Mouse (Mus musculus) cerebellum, postnatal 25 days (tissue): ENCODE measurements around the gene Ets2.
"Not testable (repeated sequence)": the region's sequence is repeated elsewhere in the genome, so short reads cannot be mapped to it uniquely, and the experiment has no call there.

Source experiments
- DNase-seq, 2 experiments: peaks; one replicate each; pipeline ENCODE4 v3.0.0; 2021; ENCODE audit warnings: mixed read lengths in 2 of 2

Gene Ets2

DNA sequence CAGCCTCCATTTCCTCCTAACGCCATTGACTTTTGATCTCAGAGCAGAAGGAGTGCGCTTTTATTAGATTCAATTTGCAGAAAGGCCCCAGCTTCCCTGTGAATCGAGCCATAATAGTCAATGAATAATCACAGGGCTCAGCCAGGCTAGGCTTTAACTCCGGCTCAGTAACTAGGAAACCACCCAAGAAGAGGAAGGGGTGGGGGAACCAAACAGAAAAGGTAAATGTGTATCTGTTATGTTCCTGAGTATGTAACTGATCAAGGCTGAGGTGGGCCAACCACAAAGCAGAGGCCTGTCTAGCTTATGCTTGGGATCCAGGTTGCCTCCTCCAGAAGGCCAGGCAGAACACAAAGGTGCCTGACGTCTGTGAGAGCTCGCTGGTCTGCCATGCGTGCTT lies 1.7 kb upstream of the Ets2 start:
- DNase-seq, result no peak

DNA sequence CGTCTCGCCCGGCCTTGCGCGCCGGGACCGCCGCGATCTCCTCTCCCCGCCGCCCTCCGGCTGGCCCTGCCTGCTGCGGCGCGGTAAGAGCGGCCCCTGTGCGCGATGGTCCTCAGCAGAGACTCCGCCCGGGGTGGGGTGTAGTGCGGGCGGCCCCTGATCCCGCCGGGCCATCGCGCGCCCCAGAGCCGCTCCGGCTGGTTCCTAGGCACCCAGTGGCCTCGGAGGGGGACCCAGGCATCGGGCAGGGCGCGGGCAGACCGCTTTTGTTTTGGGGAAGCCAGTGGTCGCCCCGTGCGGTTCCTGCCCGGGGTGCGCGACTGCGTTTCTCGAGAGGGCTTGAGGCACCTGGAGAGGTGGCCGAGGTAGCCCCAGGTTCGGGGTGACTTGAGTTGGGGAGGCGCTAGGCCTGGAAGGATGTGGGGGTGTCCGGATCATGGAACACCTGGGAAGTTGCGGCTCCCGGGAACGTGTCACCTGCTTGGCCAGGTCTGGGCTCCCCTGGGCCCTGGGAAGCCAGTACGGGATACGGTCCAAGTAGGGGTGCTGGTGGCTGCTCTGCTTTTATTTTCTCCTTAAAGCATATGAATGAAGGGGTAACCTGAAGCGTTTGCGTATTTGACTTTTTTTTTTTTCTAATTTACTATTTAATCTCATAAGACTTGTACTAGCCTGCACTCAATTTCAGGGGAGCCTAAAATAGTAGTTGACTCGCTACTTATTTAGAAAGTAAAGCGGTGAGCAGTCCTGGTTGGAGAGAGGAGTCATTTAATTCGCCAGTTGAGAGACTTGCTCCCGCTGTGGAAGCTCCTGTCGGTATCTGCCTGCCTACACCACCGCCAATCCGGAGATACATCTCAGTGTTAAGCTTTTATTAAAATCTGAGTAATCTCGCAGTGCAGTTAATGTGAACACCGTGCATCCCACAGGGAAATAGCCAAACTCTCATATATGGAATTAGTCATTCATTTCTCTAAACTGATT lies 979 bp downstream of the Ets2 start:
- peak; percentile 58 to 67 for DNase-seq

DNA sequence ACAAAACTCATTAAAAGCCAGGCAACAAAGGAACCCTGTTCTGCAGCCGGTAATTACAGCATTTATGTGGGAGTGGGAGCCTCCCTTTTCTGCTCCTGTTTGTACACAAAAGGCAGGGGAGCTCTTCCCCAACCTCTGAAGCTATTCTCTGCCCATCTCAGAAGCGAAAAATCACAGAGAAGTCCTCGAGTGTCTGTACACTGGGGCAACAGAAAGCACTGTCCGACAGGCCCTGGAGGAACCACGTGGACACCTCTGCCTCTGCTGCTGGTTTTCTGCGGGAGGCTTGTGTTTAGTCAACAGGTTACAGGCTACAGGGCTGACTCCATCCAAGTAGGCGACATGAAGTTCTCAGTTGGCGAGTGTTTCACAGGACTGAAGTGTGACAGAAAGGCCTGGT lies 2.1 kb downstream of the Ets2 start:
- peak; percentile 34 to 37 for DNase-seq

DNA sequence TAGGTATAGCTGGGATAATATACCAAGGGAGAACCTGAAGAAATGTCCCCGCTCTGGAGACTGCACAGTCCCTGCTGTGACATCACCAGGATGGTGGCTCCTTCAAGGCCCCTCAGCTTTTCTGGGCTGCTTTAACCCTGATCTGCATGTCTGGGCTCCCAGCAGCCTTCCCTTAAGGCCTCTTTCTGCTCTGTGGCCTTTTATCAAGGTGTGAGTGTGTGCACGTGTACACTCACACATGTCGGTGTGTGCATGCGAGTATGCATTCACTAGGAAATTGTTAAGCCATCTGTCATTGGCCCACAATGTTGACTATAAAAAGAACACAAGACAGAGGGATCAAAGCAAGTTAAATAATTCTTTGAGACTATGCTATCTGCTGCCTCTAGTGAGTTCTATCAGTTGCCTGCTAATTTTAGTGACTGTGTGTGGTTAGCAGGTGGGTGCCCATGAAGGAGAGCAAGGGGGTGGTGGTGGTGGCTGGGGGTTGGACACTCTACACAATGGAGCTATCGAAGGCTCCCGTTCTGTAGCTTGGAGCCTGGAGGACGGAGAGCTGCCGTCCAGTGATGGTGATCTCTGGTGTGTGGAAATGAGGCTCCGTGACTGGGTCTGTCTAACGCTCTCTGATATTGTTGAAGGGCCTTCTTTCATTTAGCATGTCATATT lies 2.9 kb downstream of the Ets2 start:
- peak in 1 of 2 experiments; percentile 31 for DNase-seq

DNA sequence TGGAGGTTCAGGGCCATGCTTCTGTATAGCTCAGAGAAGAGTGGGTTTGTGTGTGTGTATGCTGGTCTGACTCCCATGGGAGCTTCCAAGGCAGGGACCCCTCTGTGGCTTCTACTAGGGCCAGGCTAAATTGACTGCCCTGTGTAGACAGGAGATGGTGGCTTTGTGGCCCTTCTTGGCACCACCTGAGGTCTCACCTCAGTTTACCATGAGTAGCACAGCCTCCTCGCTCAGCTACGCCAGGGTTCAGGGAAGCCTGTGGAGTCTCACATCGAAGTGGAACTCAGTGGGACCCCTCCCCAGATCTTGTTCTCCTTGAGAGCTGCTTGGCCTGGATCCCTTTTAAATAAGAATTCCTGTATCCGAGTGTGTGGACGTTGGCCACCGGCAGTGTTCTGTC lies 3.9 kb downstream of the Ets2 start:
- DNase-seq, result no peak

DNA sequence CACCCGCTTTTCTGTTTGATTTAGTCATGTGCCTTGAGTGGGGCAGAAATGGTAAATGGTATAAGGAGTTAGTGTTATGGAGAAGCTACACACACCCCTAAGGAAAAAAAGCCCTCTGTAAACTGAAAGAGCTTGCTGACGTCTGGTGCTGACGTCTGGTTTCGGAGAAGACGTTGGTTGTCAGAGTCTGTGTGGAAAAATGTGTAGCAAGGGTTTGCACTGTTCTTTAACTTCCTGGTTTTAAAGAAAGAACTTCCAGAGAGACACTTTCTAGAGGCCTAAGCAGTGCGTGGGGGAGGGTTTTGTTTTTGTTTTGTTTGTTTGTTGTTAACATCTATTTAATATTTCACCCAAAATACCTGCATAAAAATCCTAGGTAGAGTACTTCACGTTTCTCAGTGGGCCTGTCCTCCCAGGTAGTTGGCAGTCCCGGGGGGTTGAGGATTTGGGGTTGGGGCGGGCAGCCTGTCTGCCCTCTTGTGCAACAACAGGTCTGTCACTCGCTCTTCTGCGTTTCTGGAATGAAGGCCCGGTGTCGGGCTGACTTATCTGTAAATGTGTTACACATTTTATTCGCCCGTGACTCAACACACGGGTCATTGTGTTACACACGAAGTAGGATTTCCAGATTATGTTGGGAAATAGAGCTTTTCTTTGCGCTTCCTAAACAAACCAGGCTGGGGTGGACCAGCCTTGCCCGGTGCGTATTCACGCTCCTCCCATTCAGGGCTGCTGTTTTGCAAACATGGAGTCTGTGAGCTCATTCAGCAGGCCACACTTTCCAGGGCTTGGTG lies 6.5 kb downstream of the Ets2 start:
- no peak for DNase-seq

DNA sequence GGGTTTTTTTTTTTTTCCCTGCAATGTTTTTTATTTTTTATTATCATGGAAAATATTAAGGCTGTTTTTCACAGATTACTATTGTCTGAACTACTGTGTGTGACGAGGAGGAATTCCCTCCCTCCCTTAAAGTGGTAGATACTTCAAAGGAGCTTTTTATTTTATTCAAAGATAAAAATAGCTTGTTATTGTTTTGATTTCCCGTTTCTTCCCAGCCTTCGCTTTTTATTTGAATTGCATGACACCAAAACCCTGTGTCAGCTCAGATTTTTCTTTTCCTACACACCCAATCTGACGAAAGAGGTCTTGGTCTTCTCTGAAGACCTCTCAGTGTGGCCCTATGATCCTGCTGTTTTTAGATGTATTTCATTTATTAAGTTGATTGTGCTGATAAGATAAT lies 7.3 kb downstream of the Ets2 start:
- DNase-seq, result no peak

DNA sequence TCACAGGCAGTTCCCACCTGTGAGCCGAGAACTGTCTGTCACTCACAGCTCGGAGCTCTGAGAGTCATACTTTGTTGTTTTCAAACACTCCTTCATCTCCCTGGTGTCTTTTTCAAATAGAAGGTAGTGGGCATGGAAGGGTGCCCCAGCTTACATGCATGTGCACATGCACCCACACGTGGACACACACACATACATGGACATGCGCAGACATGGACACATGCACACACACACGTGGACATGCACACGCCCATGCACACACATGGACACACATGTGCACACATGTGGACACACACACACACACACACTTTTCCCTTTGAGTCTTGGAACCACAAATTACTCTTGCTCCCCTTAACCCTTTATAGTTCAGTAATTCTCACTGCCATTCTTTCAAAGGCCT lies 8.3 kb downstream of the Ets2 start:
- DNase-seq, result no peak

DNA sequence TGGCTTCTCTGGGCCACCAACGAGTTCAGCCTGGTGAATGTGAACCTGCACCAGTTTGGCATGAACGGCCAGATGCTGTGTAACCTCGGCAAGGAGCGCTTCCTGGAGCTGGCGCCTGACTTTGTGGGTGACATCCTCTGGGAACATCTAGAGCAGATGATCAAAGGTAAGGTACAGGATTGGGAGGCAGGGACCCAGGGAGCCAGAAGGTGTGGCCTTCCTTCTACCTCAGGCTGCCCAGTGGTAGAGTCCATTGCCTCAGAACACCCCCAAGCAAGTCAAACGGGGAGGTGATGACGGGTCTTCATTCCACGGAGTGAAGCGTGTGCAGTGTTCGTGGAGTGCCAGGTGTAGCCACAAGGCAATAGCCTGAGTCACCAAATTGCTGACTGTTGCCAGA lies 10.2 kb downstream of the Ets2 start:
- no peak for DNase-seq

DNA sequence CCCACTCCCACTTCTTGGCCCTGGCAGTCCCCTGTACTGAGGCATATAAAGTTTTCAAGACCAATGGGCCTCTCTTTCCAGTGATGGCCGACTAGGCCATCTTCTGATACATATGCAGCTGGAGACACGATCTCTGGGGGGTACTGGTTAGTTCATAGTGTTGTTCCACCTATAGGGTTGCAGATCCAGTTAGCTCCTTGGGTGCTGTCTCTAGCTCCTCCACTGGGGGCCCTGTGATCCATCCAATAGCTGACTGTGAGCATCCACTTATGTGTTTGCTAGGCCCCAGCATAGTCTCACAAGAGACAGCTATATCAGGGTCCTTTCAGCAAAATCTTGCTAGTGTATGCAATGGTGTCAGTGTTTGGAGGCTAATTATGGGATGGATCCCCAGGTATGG lies 11.2 kb downstream of the Ets2 start:
- not testable (repeated sequence) for DNase-seq

DNA sequence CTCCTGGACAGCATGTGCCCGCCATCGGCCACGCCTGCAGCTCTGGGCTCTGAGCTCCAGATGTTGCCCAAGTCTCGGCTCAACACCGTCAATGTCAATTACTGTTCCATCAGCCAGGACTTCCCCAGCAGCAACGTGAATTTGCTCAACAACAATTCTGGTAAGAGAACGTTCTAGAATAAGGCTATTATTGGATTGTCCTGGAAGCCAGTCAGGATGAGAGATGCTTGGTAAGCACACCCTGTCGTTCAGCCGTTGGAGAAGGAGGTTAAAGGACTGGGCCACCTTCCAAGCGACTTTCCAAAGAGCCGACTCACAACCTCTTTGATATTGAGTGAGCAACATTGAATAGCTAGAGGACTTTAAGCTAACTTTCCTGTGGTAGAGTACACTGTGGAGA lies 13.2 kb downstream of the Ets2 start:
- DNase-seq, result no peak

DNA sequence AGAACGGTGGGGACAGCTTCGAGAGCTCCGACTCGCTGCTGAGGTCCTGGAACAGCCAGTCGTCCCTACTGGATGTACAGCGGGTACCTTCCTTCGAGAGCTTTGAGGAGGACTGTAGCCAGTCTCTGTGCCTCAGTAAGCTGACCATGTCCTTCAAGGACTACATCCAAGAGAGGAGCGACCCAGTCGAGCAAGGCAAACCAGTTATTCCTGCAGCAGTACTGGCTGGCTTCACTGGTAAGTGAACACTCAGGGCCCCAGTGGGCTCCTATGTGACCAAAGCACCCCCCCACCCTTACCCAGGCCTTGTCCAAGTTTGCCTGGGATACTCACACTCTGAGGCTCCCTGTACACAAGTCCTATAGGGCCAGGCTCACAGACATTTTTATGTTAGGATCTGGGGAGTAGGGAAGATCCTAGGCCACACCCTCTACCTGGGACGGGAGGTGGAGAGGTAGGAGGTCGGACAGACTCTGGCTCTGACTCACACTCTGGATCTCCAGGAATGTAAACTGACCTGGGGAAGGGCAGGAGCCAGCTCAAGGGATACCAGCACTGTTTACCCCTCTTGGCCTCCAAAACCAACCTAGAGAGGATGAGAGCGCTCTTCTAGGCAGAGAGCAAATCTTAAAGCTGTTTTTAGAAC lies 14.3 kb downstream of the Ets2 start:
- DNase-seq, result no peak

DNA sequence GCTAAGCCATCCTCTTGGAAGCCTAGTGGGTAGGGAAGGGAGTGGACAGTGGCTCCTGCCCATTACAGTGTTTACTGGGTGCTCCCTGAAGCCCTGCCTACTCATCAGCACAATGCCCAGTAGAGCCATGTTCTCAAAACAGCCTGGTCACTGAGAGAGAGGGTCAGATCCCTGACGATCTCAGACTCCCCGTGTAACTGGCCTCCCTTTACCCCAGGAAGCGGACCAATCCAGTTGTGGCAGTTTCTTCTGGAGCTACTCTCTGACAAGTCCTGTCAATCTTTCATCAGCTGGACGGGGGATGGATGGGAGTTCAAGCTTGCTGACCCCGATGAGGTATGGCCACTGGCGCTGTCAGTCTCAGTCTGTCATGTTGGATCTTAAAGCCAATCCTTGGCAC lies 15.8 kb downstream of the Ets2 start:
- no peak for DNase-seq

DNA sequence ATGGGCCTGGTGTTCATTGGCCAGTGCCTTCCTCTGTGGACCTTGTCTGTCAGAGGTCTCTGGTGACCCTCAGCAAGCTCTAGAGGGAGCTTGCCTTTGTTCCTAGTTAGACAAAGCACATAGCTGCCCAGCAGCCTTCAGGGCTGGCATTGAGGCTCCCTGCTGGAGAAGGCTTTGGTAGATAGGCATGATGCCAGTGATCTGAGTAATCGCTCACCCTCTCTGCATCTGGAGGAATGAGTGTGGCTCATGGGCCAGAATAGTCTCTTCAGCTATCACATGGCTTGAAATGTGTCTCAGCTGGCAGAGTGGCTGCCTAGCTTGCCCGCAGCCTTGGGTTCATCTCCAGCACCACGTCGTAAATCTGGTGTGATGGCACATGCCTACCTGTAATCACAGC lies 16.2 kb downstream of the Ets2 start:
- DNase-seq, result no peak

DNA sequence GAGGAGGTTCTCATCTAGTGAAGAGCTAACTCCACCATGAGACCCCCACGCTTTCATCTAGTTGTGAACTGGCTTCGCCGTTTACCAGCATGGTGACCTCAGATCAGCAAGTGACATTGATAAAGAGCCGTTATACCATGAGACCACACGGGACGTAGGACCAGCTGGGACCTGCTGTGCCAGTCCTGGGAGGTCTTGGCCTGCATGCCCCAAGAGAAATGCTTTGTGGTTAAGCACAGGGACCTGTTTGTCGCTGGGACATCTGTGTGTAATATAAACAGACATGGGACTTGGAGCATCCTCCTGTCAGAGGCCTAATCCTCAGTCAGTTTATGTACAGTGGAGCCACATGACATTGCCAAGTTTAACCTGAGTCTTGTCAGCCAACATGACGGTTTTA lies 18.7 kb downstream of the Ets2 start:
- no peak for DNase-seq

DNA sequence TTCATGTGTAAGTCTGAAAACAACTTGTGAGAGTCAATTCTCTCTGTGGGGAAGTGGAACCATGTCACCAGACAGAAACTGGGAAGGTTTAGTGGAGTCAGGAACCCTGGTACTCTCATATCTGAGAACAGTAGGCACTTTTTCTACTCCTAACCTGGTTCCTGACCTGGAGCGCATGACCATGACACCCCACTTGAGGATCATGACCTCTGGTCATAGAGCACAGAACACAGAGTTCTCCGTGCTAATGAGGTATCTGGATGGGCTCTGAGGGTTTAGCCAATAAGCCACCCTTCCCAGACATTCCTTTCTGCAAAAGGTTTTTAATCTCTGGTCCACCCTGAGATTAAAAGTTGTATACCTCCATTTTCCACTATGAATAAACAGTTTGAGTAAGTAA lies 22.4 kb downstream of the Ets2 start:
- no peak for DNase-seq

DNA sequence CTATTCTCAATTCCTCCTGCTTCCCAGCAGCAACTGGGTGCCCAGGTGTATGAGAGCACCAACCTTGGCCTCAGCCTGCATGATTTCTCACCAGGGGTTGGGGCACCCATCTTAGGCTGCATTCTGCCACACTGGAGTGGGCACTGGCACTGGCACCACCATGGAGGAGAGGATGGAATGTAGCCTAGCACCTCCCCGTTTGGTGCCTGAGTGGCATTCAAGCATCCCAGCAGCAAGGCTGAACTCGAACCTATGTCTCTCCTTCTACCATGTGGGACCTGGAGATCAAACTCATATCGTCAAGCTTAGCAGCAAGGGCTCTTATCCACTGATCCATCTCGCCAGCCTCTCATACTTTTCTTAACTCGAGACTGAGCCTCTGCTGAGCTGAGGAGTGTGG lies 22.9 kb downstream of the Ets2 start:
- DNase-seq, result no peak

DNA sequence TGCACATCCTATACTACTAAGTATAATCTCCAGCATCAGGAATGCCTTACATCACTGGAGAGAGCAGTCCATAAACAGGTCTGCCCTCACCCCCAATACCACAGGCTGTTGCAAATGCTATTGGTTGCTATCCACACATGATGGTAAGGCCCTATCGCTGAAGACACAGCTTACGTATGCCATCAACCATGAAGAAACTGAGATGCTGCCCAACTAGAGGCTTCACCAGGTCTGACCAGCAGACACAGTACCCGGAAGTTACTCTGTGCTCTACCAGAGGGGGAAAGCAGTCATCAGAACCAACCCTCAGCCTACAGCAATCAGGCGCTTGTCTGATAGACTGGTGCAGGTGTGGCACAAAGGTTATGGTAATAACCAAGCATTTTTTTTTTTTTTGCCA lies 24.9 kb downstream of the Ets2 start:
- no peak for DNase-seq

DNA sequence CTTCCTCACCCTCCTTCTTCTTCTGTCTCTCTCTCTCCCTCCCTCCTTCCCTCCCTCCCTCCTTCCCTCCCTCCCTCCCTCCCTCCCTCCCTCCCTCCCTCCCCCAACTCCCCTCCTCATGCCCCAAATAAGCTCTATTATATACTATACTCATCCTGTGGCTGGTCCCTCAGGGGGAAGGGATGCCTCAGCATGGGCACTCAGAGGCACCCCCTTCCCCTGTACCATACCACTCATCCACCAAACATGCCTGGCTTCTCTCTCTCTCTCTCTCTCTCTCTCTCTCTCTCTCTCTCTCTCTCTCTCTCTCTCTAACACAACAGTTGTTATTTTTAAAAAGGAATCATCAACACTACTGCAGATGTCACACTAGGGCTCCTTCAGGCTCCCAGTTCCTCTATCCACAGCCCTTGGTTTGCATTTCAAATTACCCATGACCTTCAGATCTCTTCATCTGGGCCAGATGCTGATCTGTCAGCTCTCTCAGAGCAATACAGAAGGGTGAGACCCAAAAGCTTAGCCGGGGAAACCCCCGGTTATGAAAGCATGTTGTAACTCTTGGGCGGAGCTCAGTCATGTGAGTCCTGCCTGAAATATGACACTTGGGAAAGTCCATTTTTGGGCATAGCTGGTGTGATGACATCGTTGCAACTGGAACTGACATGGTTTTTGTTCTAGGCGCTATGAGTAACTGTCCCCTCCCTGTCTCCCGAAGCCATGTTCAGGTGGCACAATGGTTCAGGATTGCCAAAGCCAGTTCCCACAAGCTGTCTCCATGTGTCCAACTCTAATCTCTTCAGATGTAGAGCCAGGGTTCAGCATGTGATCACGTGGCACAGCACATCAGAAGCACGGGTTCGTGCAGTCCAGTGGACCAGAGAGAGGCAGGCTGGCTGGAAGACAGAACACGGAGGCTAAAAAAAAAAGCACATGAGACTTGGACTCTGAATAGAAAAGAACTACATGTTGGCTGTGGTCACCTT lies 26.9 kb downstream of the Ets2 start:
- DNase-seq, result no peak

DNA sequence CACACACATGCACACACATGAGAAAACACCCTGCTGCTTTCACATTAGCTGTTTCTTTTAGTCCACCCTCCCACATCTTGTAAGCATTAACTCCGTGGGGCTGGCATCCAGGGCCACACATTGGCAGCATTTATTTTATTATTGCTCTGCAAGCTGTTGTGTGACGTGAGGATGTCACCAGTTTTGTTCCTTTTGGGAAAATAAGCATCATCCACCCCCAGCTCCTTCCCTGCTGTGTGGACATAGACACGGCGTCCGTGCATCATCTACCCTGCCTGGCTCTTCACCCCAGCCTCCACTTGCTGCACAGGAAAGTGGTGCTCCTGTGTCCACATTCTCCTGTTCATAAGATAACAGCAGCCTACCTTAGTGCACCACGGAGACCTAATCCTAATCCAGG lies 27.9 kb downstream of the Ets2 start:
- no peak for DNase-seq

DNA sequence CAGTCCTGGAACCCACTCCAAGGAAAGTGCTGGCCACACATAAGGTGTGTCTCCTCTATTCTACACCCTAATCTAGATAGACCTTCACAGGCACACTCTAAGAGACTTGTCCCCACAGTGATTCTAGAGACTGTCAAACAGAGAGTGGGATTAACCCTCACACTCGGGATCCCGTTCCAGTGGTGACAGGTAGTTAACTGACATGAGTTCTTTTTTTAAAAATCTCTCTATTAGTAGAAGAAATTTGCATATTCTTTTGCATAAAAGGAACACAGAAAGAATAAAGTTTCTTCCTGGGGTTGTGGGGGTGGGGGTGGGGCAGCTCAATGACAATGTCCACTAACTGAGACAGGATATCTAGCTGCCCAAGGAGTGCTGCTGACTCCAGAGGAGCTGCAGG lies 32.9 kb downstream of the Ets2 start:
- no peak for DNase-seq

DNA sequence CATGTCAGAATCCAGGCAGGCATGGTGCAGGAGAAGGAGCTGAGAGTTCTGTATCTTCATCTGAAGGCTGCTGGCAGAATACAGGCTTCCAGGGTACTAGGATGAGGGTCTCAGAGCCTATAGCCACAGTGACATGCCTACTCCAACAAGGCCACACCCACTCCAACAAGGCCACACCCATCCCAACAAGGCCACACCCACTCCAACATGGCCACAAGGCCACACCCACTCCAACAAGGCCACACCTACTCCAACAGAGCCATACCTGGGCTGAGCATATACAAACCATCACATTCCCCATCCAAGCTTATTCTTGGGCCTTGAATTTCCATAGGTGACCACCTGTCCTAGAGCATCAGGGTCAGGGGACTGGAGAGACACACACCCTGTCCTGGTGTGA lies 34.2 kb downstream of the Ets2 start:
- no peak for DNase-seq
